Mouse (Mus musculus) intestine, embryonic 15.5 days (tissue): ENCODE data around the gene Depdc7. TPM values are rescaled to one million over a fixed set of nuclear protein-coding genes. Genes with fewer than 3 reads are reported as not detected.

ENCODE experiments used
- ATAC-seq: fragments of 200-750 bp; cut with Nextera tagmentation; 2 replicates; pipeline ENCODE4 v1.8.0; 2017; ENCODE audit warnings: moderate TSS enrichment, moderate library complexity
- H3K27ac ChIP-seq: fragments of 300-500 bp; sonication (generic); 2 replicates; pipeline ENCODE4 v1.5.1; 2015; ENCODE audit warnings: mild to moderate bottlenecking, inconsistent platforms
- H3K27me3 ChIP-seq: fragments of 300-500 bp; sonication (generic); replicated peaks from 2 replicates; pipeline ENCODE4 v1.6.1; 2015; ENCODE audit warnings: inconsistent platforms
- H3K36me3 ChIP-seq: fragments of 300-500 bp; sonication (generic); 2 replicates; pipeline ENCODE4 v1.6.1; 2015; ENCODE audit warnings: inconsistent platforms
- H3K4me1 ChIP-seq: fragments of 300-500 bp; sonication (generic); replicated peaks from 2 replicates; pipeline ENCODE4 v1.6.1; 2015; ENCODE audit warnings: inconsistent platforms
- H3K4me2 ChIP-seq: fragments of 300-500 bp; sonication (generic); replicated peaks from 2 replicates; pipeline ENCODE4 v1.6.1; 2015; ENCODE audit warnings: mild to moderate bottlenecking, inconsistent platforms
- H3K4me3 ChIP-seq: fragments of 300-500 bp; sonication (generic); replicated peaks from 2 replicates; pipeline ENCODE4 v1.5.1; 2015; ENCODE audit warnings: inconsistent platforms
- H3K9ac ChIP-seq: fragments of 300-500 bp; sonication (generic); 2 replicates; pipeline ENCODE4 v1.6.1; 2015; ENCODE audit warnings: inconsistent platforms
- H3K9me3 ChIP-seq: fragments of 300-500 bp; sonication (generic); 2 replicates; pipeline ENCODE4 v1.6.1; 2016; ENCODE audit warnings: inconsistent platforms
- WGBS: fragments of 180-500 bp; shearing (Covaris S2); methylation state at CpG from one replicate; pipeline ENCODE4 v1.1.7; 2015; 5-methylcytosine and 5-hydroxymethylcytosine counted together
- polyA plus RNA-seq: library from polyadenylated mRNA; unstranded; fragments of >200 nt; fragmentation: Nextera tagmentation; extraction: Ambion mirVana; gene quantifications from 2 replicates; pipeline ENCODE4 v1.2.1, GENCODE M21; 2015

Gene Depdc7
- polyA plus RNA-seq, 1 experiment from 2014 or later: 36.2 TPM

DNA sequence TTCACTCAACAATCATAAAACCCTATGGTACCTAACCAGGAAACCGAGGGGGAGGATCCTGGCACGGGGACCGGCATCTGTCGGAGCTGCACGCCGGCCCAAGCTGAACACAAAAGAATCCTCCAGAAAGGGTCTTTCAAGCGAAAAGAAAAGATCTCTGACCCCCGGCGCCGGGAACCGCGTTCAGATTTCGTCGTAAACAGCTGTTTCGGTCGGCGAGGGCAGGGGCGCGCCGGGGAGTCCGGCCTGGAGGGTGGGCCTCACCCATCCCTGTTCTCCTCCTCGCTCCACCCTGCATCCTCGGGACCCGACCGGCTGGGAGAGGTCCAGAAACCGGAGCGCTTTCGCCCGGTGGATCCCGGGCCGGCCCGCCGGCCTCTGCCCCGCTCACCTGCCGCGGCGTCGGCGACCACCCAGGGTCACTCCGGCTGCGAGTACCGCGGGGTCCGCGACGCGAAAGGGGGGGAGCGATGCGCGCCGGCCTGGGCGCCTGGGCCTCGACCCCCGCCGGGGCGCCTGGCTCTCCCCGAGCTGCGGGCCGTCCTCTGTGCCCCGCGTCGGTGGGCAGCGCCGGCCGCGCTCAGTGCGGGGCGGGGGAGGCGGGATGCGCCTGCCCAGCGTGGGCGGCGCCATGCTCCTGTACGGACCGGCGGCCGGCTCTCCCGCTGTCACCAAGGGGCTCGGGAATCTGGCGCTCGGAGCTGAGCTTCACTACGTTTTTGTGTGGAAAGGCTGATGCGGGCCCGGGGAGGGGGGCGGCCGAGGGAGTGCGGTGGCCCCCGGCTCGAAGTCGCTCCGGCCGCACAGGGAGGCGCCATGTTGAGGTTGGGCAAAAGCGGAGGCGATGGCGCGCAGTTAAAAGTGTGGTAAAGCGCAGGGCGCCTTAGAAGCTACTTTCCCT lies 30.8 kb downstream of the Depdc7 start, which contains the start of gene Tcp11l1:
Gene Tcp11l1, minus strand, starts transcription at position 585 of the 901 bp plus-strand sequence.
- no peaks in the 10 kb centered on the region for H3K9me3 ChIP-seq
- ATAC-seq: peak; percentile 93
- H3K27ac ChIP-seq: peak within 1 kb of the TSS; percentile 71
- peak within 1 kb of the TSS; percentile 76 for H3K4me2 ChIP-seq
- peak within 1 kb of the TSS; percentile 66 for H3K9ac ChIP-seq
- no peaks in the 10 kb centered on the region for H3K36me3 ChIP-seq
- 0% methylated on average over 85 of the region's 99 CpGs for WGBS
- H3K4me1 ChIP-seq: 0 out of 2 replicates have a peak, but pooled peaks cover 5% of the 10 kb centered on the region
- peak within 1 kb of the TSS; percentile 72 for H3K4me3 ChIP-seq
- no peaks in the 10 kb centered on the region for H3K27me3 ChIP-seq

- Histone ChIP-seq H3K27me3 (no peaks in the 10 kb centered on the region), H3K4me1 (0 out of 2 replicates have a peak, but pooled peaks cover 5% of the 10 kb centered on the region), H3K27ac (no peak overlapping the region), H3K4me3 (peak overlapping the region; percentile 72), H3K36me3 (no peaks in the 10 kb centered on the region), H3K4me2 (peak overlapping the region; percentile 76), H3K9me3 (no peaks in the 10 kb centered on the region), H3K9ac (no peak overlapping the region)
- ATAC-seq: no peak
- 28% methylated on average over 6 of the region's 6 CpGs for WGBS
These were observed 31.9 kb downstream of the Depdc7 start for GRCm38 (mm10) chr2:104710670-104711370.

- Histone ChIP-seq H3K4me1 (0 out of 2 replicates have a peak, but pooled peaks cover 5% of the 10 kb centered on the region), H3K27me3 (no peaks in the 10 kb centered on the region), H3K4me2 (no peak overlapping the region), H3K4me3 (no peak overlapping the region), H3K27ac (no peak overlapping the region), H3K36me3 (no peaks in the 10 kb centered on the region), H3K9me3 (no peaks in the 10 kb centered on the region), H3K9ac (no peak overlapping the region)
- WGBS: 64% methylated on average over 6 of the region's 6 CpGs
- no peak for ATAC-seq
These were observed 32.8 kb downstream of the Depdc7 start for GRCm38 (mm10) chr2:104709786-104710337.

DNA sequence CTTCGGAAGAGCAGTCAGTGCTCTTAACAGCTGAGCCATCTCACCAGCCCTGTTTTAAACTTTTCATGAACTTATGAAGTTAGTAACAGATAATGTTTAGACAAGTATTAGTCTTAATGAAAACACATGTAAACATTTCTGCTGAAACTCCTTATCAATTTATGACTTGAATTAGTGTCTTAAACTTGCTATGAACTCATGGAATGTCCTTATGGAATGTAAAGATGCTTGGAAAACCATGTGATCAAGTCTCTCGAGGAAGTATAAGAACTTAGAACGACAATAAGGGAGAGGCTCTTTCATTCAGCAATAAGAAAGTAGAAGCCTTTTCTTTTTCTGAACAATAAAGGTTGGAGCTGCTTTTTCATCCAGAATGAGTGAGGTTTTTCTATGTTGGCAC lies 38.3 kb downstream of the Depdc7 start:
- no peak overlapping the region for H3K4me2 ChIP-seq
- no peaks in the 10 kb centered on the region for H3K27me3 ChIP-seq
- H3K9me3 ChIP-seq: no peaks in the 10 kb centered on the region
- H3K36me3 ChIP-seq: no peaks in the 10 kb centered on the region
- no peak overlapping the region for H3K9ac ChIP-seq
- H3K27ac ChIP-seq: no peak overlapping the region
- no peaks in the 10 kb centered on the region for H3K4me1 ChIP-seq
- peak; percentile 55; the same call in 1 of the 2 replicates for ATAC-seq
- no peak overlapping the region for H3K4me3 ChIP-seq
- 41% methylated on average over 3 of the region's 3 CpGs for WGBS

- Histone ChIP-seq H3K4me2 (no peak overlapping the region), H3K27me3 (no peaks in the 10 kb centered on the region), H3K36me3 (no peaks in the 10 kb centered on the region), H3K4me1 (no peaks in the 10 kb centered on the region), H3K9me3 (no peaks in the 10 kb centered on the region), H3K27ac (no peak overlapping the region), H3K9ac (no peak overlapping the region), H3K4me3 (no peak overlapping the region)
- ATAC-seq: no peak
- 78% methylated on average over 3 of the region's 3 CpGs for WGBS
These were observed 39.5 kb downstream of the Depdc7 start for GRCm38 (mm10) chr2:104703158-104703557.

DNA sequence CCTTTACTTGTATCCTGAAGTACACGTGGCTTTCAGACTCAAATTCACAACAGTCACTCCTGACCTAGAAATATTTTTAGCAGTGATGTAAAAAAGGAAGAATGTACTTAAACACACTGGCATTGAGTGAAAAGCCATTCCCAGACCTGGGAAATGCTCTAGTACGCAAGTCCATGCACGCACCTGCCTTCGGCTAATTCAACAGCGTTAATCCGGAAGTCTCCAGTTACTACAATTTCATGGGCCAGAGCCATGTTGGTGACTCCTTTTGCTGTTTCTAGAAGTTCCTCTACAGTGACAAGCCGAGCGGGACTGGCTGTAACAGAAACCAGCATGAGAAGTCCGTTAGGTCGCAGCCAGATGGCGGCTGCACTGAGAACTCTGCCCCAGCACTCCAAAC lies 43.0 kb downstream of the Depdc7 start:
- Histone ChIP-seq H3K4me1 (no peaks in the 10 kb centered on the region), H3K9me3 (no peaks in the 10 kb centered on the region), H3K4me3 (no peak overlapping the region), H3K4me2 (no peak overlapping the region), H3K27ac (no peak overlapping the region), H3K36me3 (no peaks in the 10 kb centered on the region), H3K9ac (no peak overlapping the region), H3K27me3 (no peaks in the 10 kb centered on the region)
- WGBS: 83% methylated on average over 11 of the region's 11 CpGs
- no peak for ATAC-seq

- Histone ChIP-seq H3K9ac (no peak overlapping the region), H3K4me1 (no peaks in the 10 kb centered on the region), H3K4me2 (no peak overlapping the region), H3K36me3 (no peaks in the 10 kb centered on the region), H3K4me3 (no peak overlapping the region), H3K27ac (no peak overlapping the region), H3K27me3 (no peaks in the 10 kb centered on the region), H3K9me3 (no peaks in the 10 kb centered on the region)
- no peak for ATAC-seq
- WGBS: 35% methylated on average over 2 of the region's 2 CpGs
These were observed 50.1 kb downstream of the Depdc7 start for GRCm38 (mm10) chr2:104692551-104692950.

DNA sequence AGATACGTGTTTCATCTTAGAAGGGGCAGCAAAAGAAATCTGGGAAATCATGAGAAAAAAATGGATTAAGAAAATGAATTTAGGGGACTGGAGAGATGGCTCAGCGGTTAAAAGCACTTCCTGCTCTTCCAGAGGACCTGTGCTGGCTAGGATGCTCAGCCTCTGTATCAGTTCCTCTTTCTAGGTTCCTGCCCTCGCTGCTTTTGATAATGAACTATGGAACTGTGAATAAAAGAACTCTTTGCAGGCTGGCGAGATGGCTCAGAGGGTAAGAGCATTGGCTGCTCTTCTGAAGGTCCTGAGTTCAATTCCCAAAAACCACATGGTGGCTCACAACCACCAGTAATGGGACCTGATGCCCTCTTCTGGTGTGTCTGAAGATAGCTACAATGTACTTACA lies 52.0 kb downstream of the Depdc7 start:
- Histone ChIP-seq H3K36me3 (no peaks in the 10 kb centered on the region), H3K4me1 (no peaks in the 10 kb centered on the region), H3K9ac (no peak overlapping the region), H3K27ac (no peak overlapping the region), H3K27me3 (no peaks in the 10 kb centered on the region), H3K4me2 (no peak overlapping the region), H3K4me3 (no peak overlapping the region), H3K9me3 (no peaks in the 10 kb centered on the region)
- no peak for ATAC-seq
- WGBS: 84% methylated on average over 4 of the region's 4 CpGs

DNA sequence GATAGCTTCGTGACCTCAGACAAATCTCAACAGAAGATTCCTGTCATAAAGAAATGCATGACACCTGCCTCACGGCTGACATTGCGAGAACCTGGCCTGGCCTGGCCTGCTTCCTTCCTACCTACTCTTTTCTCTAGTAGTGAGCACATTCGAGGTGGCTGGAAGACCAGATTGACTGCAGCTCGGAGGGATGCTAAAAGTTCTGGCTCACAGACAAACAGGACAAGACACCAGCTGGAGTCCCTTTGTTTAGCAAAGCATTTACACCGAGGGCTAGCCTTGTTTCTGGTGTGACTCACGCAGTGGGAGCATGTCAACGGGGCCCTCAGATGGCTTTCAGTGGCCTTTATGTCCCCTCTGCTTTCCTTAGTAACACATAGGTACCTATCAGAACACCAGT lies 54.0 kb downstream of the Depdc7 start:
- no peak for ATAC-seq

GRCm38 (mm10) chr2:104688321-104688720 lies 54.4 kb downstream of the Depdc7 start:
- no peak overlapping the region for H3K27ac ChIP-seq
- no peak overlapping the region for H3K9ac ChIP-seq
- H3K27me3 ChIP-seq: no peaks in the 10 kb centered on the region
- H3K4me3 ChIP-seq: no peak overlapping the region
- H3K4me1 ChIP-seq: no peaks in the 10 kb centered on the region
- 77% methylated on average over 3 of the region's 3 CpGs for WGBS
- H3K36me3 ChIP-seq: no peaks in the 10 kb centered on the region
- H3K4me2 ChIP-seq: no peak overlapping the region
- ATAC-seq: no peak
- H3K9me3 ChIP-seq: no peaks in the 10 kb centered on the region

More for the DNA sequence above, 54.0 kb downstream of the Depdc7 start:
- H3K36me3 ChIP-seq: no peaks in the 10 kb centered on the region
- no peak overlapping the region for H3K4me3 ChIP-seq
- H3K27me3 ChIP-seq: no peaks in the 10 kb centered on the region
- H3K4me2 ChIP-seq: no peak overlapping the region
- no peak overlapping the region for H3K27ac ChIP-seq
- no peak overlapping the region for H3K9ac ChIP-seq
- H3K4me1 ChIP-seq: no peaks in the 10 kb centered on the region
- whole genome bisulfite sequencing: 69% methylated on average over 8 of the region's 8 CpGs
- H3K9me3 ChIP-seq: no peaks in the 10 kb centered on the region

DNA sequence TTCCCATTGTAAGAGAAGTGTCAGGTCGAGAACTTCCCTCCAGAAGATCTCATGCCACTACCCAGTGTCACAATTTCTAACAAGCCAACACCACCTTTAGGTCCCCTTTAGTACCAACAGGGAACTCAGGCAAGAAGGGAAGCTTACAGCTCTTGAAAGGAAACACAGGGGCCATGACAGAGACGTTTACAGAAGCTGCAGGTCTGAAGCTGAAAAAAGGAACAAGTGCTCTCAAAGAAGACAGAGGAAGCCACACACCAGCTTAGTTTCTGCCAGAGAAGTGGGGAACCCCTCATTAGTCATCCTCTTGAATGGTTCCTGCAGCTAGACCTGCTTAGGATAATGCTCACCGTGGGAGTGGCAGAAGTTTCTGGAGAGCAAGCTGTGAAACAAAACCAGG lies 55.4 kb downstream of the Depdc7 start:
- Histone ChIP-seq H3K9ac (no peak overlapping the region), H3K9me3 (no peaks in the 10 kb centered on the region), H3K4me3 (no peak overlapping the region), H3K27me3 (no peaks in the 10 kb centered on the region), H3K4me2 (no peak overlapping the region), H3K36me3 (no peaks in the 10 kb centered on the region), H3K27ac (no peak overlapping the region), H3K4me1 (no peaks in the 10 kb centered on the region)
- no peak for ATAC-seq
- WGBS: 65% methylated on average over 3 of the region's 3 CpGs

DNA sequence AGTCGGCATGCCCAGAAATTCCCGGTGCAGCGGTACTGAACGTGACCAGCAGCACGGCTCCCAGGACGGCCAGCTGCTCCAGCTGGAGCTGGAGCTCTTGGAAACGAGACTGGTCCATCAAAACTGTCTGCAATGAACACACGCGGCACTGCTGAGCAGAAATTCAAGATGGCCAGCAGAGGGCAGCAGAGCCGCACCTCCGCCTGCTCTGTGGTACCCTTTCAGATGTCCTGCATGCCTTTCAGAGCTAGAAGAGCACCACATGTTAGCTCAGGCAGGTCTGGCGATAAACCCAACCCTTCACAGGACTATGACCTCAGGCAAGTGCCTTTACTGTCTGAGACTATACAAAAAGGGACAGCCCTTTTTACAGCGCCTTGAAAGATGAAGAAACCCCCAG lies 57.3 kb downstream of the Depdc7 start:
- no peak overlapping the region for H3K27ac ChIP-seq
- no peak overlapping the region for H3K4me3 ChIP-seq
- no peaks in the 10 kb centered on the region for H3K27me3 ChIP-seq
- H3K9ac ChIP-seq: no peak overlapping the region
- no peaks in the 10 kb centered on the region for H3K36me3 ChIP-seq
- 4% methylated on average over 13 of the region's 13 CpGs for WGBS
- ATAC-seq: peak; percentile 92
- no peaks in the 10 kb centered on the region for H3K4me1 ChIP-seq
- H3K4me2 ChIP-seq: no peak overlapping the region
- no peaks in the 10 kb centered on the region for H3K9me3 ChIP-seq
